Mouse (Mus musculus): ENCODE results near the gene Gpr33.
A peak's percentile ranks its signal among the peaks of the same experiment; 100 is the strongest.

Gpr33 gene

GRCm38 (mm10) chr12:52027963-52028362 is at the start of gene Gpr33:
Gene Gpr33, minus strand, starts transcription at chr12:52028063.
- DNase-seq (ENCODE audit: low read depth, low spot score): no peak

DNA sequence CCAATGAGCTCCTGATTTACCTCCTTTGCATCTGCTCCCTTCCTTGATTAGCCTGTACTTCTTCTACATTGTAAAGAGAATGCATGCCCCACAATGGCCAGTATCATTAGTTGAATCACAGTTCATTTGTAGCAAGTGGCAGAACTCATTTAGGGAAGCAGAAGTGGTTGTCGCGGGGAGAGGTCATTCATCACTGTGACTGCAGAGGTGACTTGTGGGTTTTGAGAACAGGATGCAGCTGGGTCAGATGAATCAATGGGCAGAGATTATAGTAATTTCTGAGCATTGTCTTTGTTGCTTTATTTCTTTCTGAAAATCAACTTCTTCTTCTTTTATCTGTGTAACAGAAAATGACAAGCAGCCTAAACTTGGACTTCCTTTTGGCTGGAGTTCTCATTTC is 21.5 kb upstream of the Gpr33 start:
- DNase-seq (ENCODE audit: low read depth, low spot score): no peak

DNA sequence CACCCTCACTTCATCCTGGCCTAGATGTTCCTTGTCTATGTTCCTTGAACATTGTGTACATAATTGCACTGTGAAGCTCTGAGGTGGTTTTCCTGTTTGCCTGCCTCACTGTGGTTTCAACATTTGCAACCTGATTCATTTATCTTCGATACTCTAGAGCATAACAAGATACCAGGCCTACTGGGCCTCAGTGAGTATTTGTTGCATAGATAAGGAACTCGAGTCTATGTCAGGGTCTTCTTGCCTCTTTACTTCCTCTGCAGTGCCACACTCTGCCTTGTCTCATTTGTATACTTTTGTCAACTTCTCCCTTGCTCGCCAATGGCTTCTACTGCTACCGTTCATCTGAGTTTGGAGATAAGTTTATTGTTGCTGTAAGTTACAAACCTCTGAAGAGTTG is 18.5 kb upstream of the Gpr33 start:
- DNase-seq (ENCODE audit: low read depth, low spot score): no peak

DNA sequence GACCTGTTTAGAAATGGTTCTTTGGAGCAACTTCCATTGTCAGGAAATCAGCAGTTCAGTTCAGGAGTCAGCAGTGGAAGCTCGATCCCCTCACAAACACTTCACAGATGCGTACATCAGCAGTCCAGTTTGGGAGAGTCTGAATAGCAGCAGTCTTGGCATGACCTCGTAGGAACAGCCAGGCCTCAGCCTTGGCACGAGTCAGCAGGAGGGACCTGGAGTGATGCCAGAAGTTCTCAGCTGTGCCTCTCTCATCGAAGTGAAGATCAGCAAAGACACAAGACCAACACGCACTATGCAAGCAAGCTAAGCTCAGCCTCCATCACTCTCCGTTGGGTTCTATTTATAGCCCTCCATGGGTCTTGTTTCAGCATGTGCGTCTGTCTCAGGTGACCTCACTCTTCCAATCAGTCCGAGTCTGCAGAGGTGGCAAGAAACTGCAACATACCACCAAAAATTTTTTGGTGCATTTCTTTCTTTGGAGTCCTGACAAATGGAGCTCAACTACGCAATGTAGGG is 15.0 kb upstream of the Gpr33 start:
- DNase-seq (ENCODE audit: low read depth, low spot score): no peak

DNA sequence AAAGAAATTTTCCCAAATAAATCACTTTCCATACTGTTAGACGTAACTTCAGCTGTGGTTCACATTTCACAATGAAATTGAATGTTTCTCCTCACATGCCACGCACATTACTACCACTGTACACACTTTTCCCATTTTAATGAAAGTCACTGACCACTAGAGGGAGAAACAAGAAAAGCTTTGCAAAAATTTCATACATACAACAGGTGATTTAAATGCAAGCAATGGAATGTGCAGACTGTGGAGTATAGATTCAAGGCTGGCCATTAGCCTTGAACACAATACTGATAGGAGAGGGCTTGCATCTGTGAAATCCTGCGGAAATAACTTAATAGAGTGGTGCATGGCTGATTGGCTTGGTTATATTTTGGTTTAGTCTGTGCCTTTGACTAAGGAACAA is 10.5 kb upstream of the Gpr33 start:
- no peak for DNase-seq (ENCODE audit: low read depth, low spot score)

GRCm38 (mm10) chr12:52034956-52035355 is 7.1 kb upstream of the Gpr33 start:
- no peak for DNase-seq (ENCODE audit: low read depth, low spot score)

GRCm38 (mm10) chr12:52032276-52032675 is 4.4 kb upstream of the Gpr33 start:
- DNase-seq (ENCODE audit: low read depth, low spot score): no peak

GRCm38 (mm10) chr12:52014494-52015029 is 13.3 kb downstream of the Gpr33 start:
- DNase-seq (ENCODE audit: low read depth, low spot score): no peak

DNA sequence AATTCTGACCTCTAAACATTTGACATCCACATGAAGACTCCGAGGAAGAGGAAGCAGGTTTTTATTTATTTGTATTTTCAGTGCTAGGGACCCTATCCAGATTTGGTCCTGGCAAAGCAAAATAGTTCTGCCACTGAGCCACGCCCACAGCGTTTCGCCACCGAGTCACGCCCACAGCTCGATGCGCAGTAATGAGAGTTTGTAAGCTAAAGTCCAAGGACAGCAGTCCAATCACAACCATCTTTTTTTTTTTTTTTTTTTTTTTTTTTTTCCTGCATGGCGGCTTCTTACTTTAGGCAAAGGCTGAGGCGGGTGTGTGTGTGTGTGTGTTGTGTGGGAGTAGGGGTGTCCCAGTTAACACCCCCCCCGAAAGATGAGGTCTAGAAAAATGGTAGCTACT is 13.8 kb downstream of the Gpr33 start:
- no peak for DNase-seq (ENCODE audit: low read depth, low spot score)

DNA sequence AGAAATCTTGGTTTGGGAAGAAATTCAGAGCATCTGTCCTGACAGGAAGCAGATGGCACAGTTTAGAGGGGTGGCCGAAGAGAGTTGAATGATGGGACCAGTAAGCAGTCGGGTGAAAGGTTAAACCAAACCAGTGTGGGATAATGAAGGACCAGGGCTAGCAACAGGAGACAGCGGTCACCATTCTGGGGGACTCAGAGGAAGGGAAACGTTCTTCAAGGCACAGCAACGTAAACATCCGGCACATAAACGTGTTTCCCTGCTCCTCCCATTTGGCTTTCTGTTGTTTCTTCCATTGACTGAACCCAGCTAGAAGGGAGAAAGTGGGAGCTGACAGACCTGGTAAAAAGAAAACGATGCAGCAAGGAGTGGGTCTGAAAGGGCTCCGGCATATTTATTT is 14.6 kb downstream of the Gpr33 start:
- no peak for DNase-seq (ENCODE audit: low read depth, low spot score)

DNA sequence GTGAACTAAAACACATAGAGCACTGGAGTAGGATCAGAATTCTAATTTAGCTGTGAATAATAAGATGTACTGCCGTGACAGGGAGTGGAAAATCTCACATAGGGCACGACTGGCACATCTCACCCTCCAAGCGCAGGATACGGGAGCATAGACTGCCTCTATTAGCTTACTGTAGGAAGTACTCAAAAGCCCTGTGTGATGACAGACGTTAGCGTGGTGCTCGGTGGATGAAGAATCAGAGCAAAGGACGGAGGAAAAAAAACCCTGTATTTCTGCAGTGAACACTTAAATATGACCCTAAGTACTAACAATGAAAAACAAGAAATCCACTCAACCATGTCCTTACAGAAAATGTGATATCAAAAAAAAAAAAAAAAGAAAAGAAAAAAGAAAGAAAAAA is 15.7 kb downstream of the Gpr33 start:
- DNase-seq (ENCODE audit: low read depth, low spot score): no peak

DNA sequence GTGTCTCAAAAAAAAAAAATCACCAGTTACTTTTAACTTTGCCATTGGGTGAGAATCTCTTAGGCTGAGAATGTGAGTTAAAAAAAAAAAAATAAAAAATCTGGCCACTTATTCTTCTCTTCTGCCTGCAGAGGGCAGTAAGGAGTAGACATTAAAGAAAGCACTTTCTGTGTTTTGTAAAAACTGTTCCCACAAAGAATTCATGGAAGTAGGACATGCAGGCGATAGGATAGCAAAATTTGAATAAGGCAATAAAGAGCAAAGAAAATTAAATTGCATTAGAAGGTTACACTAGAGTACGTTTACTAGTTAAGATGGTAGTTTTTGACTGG is 17.3 kb downstream of the Gpr33 start:
- DNase-seq (ENCODE audit: low read depth, low spot score): no peak

GRCm38 (mm10) chr12:52009928-52010629 is 17.8 kb downstream of the Gpr33 start:
- DNase-seq (ENCODE audit: low read depth, low spot score): no peak

DNA sequence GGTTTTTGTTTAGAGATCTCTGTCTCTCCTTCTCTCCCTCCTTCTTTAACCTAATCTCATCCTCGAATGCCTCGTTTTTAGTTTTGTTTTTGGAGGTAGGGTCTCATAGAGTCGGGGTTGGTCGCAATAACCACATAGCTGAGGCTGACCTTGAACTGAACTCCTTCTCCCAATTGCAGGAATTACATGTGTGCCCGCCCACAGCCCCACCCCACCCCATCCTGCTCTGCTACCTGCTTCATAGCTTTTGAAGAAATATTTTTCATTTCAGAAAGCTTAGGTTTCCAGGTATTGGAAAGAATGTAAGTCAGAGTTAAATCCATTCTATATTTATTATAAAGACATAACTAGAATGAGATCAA is 21.2 kb downstream of the Gpr33 start:
- DNase-seq (ENCODE audit: low read depth, low spot score): no peak

DNA sequence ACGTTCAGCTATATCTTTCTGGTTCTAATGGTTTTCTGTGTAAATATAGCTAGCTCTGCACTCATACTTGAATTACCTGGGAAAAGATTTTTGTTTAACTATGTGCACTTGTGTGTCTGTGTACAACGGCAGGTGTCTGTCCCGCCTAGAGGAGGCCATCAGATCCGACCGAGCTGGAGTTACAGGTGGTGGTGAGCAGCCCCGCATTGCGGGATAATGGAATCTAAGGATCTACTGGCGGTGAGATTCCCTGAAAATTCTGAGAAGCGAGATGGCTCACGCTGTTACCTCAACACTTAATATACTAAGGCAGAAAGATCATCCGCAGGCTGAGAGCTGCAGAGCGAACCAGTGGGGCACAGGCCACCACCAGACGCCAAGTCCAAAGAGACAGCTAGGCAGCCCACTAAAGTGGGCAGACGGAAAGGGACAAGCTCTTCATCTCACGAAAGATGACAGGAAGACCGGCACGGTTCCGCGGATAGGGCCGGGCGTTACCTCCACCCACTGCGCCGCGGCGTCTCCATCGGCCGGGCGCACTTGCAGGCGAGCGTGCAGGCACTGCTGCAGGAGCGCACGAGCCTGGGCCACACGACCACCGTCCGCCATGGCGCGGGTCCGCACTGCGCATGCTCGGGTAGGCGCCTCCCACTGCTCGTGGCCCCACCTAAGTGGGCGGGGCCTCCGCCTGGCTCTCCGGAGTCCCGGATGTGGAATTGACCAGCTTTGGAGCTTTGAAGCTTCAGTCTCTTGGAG is 21.8 kb downstream of the Gpr33 start, which contains the start of gene Dtd2:
TSS of gene Dtd2 (minus strand) at position 625 of the 756 bp plus-strand sequence.
- peak; percentile 77 for DNase-seq (ENCODE audit: low read depth, low spot score)

- DNase-seq (ENCODE audit: low read depth, low spot score): no peak
Measured at GRCm38 (mm10) chr12:52002746-52003145, 25.1 kb downstream of the Gpr33 start.

- DNase-seq (ENCODE audit: low read depth, low spot score): peak; percentile 42
Measured at GRCm38 (mm10) chr12:52001544-52001943, 26.3 kb downstream of the Gpr33 start.

DNA sequence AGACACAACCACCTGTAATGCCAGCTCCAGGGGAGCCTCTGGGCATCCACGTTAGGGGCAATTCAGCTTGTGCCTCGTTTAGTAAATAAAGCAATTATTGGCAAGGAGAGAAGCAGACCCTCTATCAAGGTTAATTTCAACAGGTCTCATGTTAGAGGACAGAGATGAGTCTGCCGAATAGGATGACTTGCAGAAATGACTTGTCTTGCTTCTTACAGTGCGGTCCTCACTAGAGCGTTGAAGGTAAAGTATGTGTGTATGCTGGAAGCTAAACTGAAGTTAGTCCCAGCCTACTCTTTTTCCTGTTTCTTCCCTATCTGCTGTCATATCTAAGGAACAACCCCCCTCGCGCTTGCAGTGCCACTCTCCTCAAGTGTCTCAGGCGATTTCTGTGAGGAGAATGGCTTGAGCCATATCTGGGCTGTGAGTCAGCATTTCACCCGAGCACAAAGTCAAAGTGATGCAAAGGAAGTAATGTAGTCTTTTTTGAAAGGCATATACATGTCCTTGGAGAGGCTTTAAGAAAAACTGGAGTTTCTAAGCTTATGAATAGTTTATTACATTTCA is 29.4 kb downstream of the Gpr33 start:
- peak; percentile 34 for DNase-seq (ENCODE audit: low read depth, low spot score)

DNA sequence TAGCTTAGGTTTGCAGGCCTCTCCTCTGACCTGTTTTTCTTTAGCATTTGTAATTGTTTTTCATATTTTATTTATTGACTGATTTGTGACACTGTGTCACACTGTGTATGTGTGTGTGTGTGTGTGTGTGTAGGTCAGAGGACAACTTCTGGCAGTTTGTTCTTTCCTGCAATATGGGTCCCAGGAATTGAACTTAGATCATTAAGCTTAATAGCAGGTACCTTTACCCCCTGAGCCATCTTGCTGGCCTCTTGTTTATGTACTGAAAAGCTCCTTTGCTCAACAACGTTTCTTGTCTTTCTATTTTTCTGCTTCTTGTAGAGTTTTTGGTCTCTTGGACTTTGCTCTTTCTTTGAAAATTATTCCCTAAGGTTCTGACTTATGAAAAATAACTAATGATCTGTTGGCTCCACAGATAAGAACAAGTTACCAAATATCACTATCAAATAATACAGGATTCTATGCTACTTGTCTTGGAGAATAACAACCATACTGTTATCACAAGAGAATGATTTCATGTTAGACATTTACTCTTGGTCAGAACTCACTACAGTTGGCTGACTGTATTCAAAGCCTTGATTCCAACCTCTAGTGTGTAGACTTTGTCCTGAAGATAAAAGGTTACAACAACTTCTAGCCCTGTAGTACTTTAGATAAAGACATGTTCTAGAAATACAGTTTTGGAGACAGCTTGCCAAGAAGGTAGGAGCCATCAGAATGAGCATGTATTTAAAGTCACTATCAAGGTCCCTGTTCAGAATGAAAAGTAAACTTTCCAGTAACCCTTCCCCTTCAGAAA is 31.9 kb downstream of the Gpr33 start:
- DNase-seq (ENCODE audit: low read depth, low spot score): no peak

GRCm38 (mm10) chr12:51990629-51991028 is 37.2 kb downstream of the Gpr33 start:
- DNase-seq (ENCODE audit: low read depth, low spot score): no peak

DNA sequence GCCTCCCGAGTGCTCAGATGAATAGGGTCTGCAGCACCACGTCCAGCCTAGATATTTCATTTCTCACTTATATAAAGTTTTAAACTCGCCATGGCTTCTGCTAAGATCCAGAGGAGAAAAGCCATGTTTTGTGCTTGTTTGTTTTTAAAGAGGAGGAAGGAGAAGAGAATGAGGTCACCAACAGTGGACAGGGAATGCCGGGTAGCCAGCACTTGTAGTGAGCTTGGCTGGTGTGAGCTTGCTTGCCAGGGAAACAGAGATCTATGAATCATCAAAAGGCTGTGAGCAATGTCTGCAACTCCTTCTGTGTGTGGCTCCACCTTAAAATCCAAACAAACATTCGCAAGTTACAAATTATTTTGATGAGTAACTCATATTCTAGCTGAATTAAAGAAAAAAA is 39.3 kb downstream of the Gpr33 start:
- DNase-seq (ENCODE audit: low read depth, low spot score): no peak

- DNase-seq (ENCODE audit: low read depth, low spot score): no peak
Measured at GRCm38 (mm10) chr12:51985826-51986225, 42.0 kb downstream of the Gpr33 start.

Data from c-Kit-negative CD71-positive TER-119-positive erythroid progenitor cells, embryonic 14.5 days (primary cell).